Mouse (Mus musculus): Measurements from ENCODE around the gene Hoxd4.

The Hoxd4 gene

DNA sequence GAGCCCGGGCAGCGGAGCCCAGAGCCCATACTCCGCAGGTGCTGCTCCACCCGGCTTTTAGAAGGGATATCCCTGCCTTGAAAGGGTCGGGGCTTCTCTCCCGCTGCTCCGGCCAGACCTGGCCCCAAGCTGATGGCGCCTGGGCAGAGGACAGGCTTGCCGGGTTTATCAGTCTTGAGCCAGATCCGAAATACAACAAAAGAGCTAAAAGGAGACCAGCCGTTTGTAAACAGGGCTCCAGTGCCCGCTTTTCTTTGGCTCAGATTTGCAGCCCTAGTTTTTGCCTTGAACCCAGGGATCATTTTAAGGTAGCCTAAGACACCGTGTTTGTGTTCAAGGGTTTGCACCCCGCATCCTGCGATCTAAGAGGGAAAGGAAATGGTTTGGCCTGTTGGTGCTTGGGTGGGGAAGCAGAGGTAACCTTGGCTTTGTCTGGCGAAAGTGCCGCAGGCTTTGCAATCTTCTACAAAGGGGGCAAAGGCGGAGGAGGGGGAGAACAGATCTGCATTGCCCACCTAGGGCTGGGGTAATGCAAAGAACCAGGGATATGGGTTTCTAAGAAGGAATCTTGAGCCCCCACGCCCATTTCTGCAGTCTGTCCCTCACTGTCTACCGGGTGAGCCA, 18.8 kb upstream of the Hoxd4 start:
- no peak for DNase-seq (ENCODE audit: low read depth)

DNA sequence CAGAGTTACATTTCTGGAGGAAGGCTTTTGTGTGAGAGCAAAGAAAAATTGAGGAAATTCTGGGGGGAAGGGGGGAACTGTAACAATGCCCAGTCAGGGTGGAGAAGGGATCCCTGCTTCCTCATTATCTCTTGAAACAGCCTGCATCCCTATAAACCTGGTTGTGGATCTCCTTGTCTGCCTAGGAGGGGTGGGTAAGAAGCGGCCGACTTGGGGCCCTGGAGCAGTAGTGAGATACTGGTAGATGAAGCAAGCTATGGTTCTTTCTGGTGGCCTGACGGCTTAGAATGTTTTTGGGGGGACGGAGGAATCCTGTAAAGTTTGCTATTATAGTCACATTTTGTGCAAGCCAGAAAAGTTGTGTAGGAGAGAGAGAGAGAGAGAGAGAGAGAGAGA, 18.3 kb upstream of the Hoxd4 start:
- DNase-seq (ENCODE audit: low read depth): no peak

GRCm38 (mm10) chr2:74694066-74694465, 17.7 kb upstream of the Hoxd4 start:
- DNase-seq (ENCODE audit: low read depth): no peak

- no peak for DNase-seq (ENCODE audit: low read depth)
Measured at GRCm38 (mm10) chr2:74695383-74695782, 16.3 kb upstream of the Hoxd4 start.

GRCm38 (mm10) chr2:74695813-74696430, 15.8 kb upstream of the Hoxd4 start:
- DNase-seq (ENCODE audit: low read depth): no peak

DNA sequence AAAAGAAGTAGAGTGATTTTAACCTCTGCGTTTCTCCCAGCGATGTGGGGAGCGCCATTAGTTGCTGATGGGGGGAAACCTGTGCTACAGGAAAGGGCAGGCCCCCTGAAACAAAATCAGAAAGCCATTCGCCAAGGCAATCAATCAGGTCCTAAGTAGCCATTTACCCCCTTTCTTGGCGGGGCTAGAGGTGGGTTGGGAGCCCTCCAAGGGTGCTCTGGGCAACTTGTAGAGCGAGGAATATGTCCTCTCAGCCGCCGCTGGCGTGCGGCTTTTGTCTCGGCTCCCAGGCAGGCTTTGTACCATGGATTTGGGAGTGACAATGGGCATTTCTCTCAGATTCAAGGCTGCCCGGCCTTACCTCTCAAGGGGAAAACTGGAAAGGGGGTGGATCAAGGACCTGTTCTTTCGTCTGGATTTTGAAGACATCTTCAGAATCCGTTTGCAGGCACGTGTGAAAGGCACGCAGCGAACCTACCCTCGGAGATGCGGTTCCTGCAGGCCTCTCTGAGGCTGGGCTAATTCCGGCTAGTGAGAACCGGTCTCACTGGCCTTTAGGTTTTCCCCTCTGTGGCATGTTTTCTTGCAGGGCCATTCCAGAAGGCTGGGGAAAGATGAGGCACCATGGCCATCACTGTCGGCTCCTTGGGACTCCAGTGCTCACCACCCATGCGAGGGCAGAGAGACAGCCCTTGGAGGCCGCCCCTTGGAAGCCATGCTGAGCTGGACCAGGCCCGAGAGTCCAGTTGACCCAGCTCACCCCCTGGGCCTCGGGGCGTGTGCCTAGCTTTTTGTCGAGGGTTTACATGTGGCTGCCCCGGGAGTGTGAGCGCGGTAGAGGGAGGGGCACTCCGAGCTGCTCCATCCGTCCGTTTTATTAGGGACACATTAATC, 15.0 kb upstream of the Hoxd4 start:
- DNase-seq (ENCODE audit: low read depth): no peak

- DNase-seq (ENCODE audit: low read depth): no peak
Measured at GRCm38 (mm10) chr2:74697567-74698121, 14.1 kb upstream of the Hoxd4 start, which contains the start of gene Hoxd9. TSS of gene Hoxd9 (plus strand) at chr2:74697727.

DNA sequence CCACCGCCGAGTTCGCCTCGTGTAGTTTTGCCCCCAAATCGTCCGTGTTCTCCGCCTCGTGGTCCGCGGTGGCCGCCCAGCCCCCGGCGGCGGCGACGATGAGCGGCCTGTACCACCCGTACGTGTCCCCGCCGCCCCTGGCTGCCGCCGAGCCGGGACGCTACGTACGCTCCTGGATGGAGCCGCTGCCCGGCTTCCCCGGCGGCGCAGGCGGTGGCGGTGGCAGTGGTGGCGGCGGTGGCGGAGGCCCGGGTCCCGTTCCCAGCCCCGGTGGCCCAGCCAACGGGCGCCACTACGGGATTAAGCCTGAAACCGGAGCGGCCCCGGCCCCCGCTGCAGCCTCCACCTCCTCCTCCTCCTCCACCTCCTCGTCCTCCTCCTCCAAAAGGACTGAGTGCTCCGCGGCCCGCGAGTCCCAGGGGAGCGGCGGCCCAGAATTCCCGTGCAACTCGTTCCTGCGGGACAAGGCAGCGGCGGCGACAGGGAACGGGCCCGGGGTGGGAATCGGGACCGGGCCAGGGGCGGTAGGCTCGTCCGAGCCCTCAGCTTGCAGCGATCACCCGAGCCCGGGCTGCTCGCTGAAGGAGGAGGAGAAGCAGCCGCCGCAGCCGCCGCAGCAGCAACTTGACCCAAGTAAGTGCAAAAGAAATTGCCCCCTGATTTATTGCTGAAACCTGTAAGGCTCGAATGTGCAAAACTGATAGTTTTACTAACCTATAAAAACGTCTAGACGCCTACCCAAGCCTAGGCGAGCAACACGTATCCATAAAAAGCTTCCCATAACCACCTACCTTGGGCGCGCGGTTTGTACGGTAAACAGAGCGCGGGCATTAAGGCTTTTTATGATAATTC, 13.3 kb upstream of the Hoxd4 start:
- no peak for DNase-seq (ENCODE audit: low read depth)

DNA sequence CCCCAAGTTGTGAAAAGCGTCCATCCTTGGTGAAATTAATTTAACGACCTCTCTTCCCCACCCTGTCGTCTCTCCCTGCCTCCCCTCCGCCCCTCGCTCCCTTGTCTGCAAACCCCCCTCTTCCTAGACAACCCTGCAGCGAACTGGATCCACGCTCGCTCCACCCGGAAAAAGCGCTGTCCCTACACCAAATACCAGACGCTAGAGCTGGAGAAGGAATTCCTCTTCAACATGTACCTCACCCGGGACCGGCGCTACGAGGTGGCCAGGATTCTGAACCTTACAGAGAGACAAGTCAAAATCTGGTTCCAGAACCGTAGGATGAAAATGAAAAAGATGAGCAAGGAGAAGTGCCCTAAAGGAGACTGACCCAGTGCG, 12.7 kb upstream of the Hoxd4 start:
- DNase-seq (ENCODE audit: low read depth): no peak

GRCm38 (mm10) chr2:74699664-74700545, 11.8 kb upstream of the Hoxd4 start:
- DNase-seq (ENCODE audit: low read depth): no peak

- no peak for DNase-seq (ENCODE audit: low read depth)
Measured at GRCm38 (mm10) chr2:74700546-74701112, 11.1 kb upstream of the Hoxd4 start.

- DNase-seq (ENCODE audit: low read depth): peak; percentile 10
Measured at GRCm38 (mm10) chr2:74701949-74702819, 9.5 kb upstream of the Hoxd4 start.

- DNase-seq (ENCODE audit: low read depth): no peak
Measured at GRCm38 (mm10) chr2:74702820-74703219, 8.9 kb upstream of the Hoxd4 start.

DNA sequence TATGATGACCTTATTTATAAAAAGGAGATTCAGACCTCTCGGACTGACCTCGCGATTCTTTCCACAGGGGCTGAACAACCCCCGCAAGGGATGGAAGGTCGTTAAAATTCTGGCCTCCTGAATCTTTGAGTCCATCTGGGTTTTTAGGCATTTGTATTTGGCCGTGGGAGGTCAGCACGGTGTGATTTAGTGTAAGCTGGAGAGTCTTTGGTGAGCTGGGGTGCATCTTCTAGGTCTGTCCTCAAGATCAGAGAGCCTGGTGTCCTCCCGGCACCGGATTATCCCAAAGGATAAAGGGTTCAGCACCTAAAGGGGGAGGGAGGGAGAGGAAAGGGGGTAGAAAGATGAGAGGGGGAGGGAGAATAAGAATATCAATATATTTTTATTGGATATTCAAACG, 8.4 kb upstream of the Hoxd4 start:
- DNase-seq (ENCODE audit: low read depth): no peak

GRCm38 (mm10) chr2:74703720-74704392, 7.9 kb upstream of the Hoxd4 start:
- DNase-seq (ENCODE audit: low read depth): no peak

DNA sequence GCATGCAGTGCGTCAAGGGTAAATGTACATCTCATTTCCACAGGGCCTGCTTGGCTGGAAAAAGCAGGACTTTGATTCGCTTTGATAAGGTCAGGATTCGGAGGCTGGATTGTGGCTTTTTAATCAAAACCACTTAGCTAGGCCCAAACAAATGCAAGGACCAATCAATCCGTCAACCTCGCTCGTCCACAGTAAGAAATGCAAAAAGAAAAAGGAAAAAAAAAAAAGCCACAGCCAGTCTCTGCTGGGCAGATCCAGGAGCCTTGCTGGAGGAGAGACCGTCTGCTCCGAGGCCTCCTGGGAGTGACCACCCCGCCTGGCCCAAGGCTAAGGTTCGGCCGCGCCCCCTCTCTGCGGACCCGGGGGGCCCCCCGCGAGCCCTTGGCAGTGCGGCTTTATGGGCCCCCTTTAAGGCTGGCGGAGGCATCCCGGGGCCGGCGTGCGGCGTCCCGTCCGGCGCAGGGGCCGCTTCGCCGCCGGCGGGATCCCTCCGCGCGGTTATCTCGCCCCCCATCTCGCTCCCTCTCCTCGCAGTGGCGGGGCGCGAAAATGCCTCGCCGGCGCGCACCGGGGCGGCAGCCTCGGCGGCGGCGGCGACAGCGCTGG, 7.2 kb upstream of the Hoxd4 start, which contains the start of gene Hoxd8:
TSS of gene Hoxd8 (plus strand) at position 223 of the 606 bp plus-strand sequence.
- DNase-seq (ENCODE audit: low read depth): no peak

DNA sequence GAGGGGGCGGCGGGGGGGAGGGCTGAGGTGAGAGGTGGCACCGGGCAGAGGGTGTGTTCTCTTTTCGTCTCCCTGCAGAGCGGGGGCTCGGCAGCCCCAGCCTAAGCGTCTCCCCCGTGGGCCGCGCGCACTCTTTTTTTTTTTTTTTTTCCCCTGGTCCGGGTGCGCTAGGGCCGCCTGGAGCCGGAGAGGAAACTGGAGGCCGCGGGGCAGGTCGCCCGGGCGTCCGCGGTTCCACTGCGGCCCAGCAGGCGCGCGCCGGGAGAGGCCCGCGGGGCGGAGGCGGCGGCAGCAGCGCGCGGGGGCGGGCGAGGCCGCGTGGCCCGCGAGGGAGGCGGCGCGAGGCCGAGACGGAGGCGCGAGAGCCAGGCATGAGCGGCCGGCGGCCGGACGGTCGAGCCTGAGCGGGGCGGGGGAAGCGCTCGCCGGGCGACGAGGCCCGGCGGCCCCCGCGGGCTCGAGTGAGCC, 6.7 kb upstream of the Hoxd4 start:
- no peak for DNase-seq (ENCODE audit: low read depth)

DNA sequence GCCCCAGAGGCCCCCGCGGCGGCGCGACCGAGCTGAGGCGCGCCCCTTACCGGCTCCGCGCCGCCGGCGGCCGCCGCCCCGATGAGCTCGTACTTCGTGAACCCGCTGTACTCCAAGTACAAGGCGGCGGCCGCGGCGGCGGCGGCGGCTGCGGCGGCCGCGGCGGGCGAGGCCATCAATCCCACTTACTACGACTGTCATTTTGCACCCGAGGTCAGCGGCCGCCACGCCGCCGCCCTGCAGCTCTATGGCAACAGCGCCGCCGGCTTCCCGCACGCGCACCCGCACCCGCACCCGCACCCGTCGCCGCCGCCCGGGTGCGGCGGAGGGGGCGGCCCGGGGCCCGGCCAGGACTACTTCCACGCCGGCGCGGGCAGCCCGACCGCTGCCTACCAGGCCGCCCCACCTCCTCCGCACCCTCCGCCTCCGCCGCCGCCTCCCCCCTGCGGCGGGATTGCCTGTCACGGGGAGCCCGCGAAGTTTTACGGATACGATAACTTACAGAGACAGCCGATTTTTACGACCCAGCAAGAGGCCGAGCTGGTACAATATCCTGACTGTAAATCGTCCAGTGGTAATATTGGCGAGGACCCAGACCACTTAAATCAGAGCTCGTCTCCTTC, 6.2 kb upstream of the Hoxd4 start:
- DNase-seq (ENCODE audit: low read depth): no peak

All from fibroblast of lung, adult 2 months (primary cell).